Mouse (Mus musculus) frontal cortex, postnatal 14 days (tissue): Measurements from ENCODE around the gene Sars2.

Source experiments
- DNase-seq, 2 experiments: peaks; one replicate each; pipeline ENCODE4 v3.0.0; 2022; ENCODE audit warnings: low spot score in 2 of 2

Gene Sars2

GRCm38 (mm10) chr7:28726600-28726999 is 15.2 kb upstream of the Sars2 start:
- DNase-seq, result peak; percentile 66 to 70

DNA sequence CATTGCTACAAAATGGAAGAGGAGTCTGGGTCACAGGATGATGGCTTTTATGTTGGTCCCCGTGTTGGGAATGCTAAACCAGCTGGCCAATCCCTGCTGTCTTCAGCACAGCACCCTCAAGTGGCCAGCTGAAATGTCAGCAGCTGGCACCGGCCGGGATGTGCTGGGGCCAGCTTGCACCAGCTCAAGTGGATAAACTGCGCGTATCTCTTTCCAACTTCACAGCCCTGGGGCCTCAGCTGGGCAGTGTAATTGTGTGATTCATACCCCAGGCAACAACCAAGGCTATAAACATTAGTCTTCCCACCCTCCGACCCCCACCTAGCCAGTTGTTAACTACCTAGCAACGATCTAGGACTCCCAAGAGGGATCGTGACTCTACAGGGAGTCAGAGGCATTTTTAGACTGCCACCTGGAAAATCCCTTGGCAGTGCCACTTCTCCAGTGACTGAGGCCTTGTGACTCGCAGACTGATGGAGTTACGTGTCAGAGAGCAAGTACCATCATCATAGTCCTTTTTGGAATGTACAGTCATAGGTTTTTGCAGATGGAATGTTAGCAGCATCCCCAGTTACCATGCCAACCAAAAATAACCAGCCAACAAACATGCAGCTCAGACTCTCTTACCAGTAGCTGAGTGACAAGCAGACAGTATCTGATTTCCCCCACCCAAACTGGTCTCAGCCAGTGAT is 14.0 kb upstream of the Sars2 start:
- no peak for DNase-seq

DNA sequence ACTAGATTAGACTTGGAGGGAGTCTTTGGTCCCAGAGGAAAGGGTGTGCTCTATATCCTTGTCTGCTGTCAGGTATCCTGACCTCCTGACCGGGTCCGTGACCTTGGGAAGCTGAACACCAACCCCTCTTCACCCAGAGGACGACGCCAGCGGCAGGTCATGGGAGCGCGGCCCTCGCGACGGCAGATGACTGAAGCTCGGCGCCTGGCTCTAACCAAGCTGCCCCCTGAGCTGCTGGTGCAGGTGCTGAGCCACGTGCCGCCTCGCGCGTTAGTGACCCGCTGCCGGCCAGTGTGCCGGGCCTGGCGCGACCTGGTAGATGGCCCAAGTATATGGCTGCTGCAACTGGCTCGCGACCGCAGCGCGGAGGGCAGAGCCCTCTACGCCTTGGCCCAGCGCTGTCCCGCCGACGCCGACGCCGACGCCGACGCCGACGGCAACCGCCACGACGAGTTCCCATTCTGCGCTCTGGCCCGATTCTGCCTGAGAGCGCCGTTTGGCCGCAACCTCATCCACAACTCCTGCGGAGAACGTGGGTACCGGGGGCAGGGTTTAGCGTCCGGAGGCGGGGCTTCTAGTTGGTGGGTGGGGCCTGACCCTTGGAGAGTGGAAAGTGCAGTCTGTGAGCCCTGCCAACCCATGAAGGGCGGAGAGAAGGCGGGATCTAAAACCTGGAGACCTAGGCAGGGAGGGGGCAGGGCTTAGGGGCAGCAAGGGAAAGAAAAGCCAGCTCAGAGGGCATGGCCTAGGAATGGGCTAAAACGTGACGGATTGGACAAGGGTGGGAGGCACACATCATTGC is 9.2 kb upstream of the Sars2 start:
- DNase-seq, result peak in 1 of 2 experiments; percentile 45

- DNase-seq, result no peak
Observed at GRCm38 (mm10) chr7:28733211-28733610, 8.6 kb upstream of the Sars2 start.

GRCm38 (mm10) chr7:28735701-28736100 is 6.1 kb upstream of the Sars2 start:
- no peak for DNase-seq

DNA sequence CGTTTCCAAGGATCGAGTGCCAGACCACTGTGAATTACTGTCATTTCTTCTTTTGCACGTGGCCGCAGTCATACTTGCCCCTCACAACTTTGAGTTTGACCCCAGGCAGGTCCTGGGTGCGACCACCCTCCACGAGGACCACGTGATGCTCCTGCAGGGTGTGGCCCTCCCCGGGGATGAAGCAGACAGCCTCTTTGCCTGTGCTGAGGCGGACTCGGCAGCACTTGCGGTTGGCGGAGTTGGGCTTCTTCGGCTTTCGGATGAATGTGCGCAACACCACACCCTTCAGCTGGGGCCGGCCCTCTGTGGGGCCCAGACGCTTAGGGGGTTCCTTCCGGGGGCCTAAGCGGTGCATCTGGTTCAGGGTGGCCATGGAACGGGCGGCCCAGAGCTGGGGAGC is 2.0 kb upstream of the Sars2 start:
- DNase-seq, result no peak

DNA sequence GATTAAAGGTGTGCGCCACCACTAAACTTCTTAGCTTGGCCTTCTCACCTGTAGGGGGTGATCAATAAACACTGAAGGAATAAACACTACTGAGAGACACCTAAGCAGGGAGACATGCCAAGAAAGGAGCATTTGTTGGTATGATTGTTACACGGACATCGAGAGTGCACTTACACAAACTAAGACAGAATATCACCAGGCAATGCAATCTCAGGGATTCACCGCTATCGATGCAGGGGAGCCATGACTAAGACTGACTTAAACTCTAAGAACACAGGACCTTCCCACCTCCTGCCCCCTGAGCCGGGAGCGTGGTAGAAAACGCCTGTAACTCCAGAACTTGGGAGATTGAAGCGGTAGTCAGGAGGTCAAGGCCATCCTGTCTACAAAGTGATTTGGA is 843 bp upstream of the Sars2 start:
- DNase-seq, result no peak

DNA sequence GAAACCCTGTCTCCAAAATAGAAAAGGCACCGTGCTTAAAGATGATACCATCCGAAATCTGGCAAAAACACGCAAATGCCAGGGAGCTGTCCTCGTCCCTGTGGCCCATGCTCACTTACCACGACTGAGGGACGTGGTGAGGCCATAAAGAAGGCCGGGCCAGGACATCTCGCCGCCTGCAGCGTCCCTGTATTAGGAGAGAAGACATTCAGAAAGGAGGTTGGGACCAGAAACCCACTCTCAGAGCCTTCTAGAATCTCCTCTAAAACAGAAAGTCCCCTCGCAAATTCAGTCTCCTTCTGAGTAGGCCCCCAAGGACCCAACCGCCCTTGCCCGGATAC is 454 bp upstream of the Sars2 start:
- DNase-seq, result no peak

- DNase-seq, result no peak
Observed at GRCm38 (mm10) chr7:28749935-28750334, 8.1 kb downstream of the Sars2 start.

DNA sequence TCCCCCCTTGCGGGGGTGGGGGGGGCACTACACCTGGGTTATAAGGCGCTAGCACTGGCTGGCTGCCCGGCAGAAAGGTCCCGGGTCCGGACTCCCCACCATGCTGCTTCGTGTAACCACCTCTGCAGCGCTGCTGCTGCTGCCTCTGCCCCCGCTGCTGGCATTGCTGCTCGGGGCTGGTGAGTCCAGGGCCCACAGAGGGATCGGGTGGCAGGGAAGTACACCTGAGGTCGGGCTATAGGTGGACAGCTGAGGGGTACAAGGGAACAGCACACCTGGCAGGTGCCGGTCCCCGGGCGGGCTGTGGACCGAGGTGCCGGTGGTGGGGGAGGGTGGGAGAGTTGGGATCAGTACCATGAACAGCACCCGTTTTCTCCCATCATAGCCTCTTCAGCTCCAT is 14.3 kb downstream of the Sars2 start, which contains the start of gene Ccer2:
Ccer2 (plus strand) TSS at position 96 of the 400 bp plus-strand sequence.
- DNase-seq, result no peak

GRCm38 (mm10) chr7:28758623-28759022 is 16.8 kb downstream of the Sars2 start:
- no peak for DNase-seq

DNA sequence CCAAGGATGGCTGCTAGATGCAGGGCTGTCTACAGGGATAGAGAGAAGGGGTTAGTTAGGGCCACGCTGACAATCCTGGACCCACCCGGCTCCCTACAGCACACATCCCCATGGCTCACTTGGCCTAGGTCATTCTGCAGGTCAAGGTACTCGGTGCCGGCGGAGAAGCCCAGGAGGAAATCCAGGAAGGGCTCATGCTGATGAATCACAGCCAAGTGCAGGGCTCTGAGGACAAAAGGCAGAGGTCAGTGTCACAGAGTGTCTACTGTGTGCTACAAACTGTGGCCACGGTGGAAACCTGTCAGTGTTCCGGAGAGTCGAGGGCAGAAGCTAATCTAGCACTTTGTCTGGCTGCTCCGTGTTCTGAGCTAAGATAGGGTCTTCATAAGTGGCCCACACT is 20.1 kb downstream of the Sars2 start:
- no peak for DNase-seq

- no peak for DNase-seq
Observed at GRCm38 (mm10) chr7:28765211-28765610, 23.4 kb downstream of the Sars2 start.

- peak; percentile 98 to 99 for DNase-seq
Observed at GRCm38 (mm10) chr7:28766173-28766879, 24.5 kb downstream of the Sars2 start, which contains the start of gene Sirt2. Gene Sirt2 (plus strand): TSS chr7:28766735.

DNA sequence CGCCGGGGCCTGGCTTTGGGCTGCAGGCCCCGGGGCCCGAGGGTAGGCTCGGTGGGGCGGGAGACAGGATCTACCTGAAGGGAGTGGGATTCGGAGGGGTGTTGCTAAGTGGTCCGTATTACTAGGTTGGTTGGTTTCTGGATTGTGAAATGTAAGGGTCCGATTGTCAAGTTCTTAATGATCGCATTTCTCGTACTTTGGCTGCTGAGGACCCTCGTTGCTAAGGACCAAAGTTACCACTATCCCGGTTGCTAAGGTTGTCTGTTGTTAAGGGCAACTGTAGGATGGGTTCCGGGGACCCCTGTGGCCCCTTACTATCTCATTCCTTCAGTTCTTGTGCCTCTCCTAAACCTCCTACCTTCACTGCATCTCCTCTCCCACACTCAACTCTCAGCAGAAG is 25.1 kb downstream of the Sars2 start:
- no peak for DNase-seq

- no peak for DNase-seq
Observed at GRCm38 (mm10) chr7:28767462-28767965, 25.7 kb downstream of the Sars2 start, which contains the start of gene Nfkbib. Gene Nfkbib (minus strand): TSS chr7:28767512.

DNA sequence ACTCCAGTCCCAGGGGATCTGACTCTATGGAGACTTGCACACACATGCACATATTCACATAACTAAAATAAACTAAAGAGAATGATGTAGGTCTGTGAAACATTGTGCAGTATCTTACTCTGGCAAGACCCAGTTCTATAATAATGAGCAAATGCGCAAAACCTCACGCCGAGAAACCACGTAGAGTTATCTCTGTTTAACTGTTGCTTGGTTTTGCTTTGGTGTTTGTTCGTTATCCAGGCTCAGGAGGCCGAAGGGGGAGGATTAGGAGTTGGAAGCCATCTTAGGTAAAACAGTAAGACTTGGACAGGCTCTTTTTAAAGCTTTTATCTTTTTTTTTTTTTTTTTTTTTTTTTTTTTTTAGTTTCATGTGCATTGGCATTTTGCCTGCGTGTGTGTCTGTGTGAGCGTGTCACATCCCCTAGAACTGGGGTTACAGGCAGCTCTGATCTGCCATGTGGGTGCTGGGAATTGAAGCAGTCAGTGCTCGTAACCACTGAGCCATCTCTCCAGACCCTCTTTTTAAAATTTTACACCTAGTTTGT is 27.7 kb downstream of the Sars2 start:
- DNase-seq, result no peak

DNA sequence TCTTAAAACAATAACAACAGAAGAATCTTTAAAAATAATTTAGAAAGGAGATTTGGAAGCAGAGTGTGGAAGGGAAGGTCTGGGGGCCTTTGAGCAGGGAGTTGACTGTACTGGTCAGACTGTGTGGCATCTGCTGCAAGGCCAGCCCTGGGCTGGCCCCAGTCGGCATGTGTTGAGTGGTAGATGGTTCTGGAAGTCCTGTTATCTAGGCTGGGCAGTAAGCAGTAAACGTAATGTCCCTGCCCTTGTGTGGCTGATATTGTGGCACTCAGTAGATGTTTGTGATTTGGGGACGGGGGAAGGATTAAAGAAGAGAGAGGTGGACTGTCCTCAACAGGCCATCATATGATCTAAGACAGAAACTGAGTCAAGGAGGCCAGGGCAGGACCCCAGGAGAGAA is 28.5 kb downstream of the Sars2 start:
- DNase-seq, result no peak

GRCm38 (mm10) chr7:28771867-28772266 is 30.1 kb downstream of the Sars2 start:
- no peak for DNase-seq

GRCm38 (mm10) chr7:28773163-28773562 is 31.4 kb downstream of the Sars2 start:
- no peak for DNase-seq

DNA sequence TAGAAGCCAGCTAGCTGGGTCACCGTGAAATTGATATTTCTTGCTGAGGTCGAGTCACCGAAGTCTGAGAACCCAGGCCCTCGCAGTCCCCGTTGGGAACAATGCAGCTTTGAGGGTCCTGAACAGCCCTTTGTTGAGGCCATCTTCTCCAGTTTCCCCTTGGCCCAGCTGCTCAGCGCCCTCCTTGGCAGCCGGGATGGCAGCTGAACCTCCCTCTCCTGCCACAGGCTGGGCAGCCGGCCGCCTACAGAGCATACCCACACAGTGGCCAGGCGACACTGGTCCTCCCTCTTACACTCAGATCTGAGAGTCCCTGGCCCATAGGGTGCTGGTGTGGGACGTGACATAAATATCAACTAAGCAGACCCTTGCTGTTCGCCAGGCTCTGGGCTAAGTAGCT is 32.4 kb downstream of the Sars2 start:
- DNase-seq, result no peak

GRCm38 (mm10) chr7:28775129-28775528 is 33.3 kb downstream of the Sars2 start:
- DNase-seq, result no peak
